22 mouse cellular contexts compared by ENCODE assay signal in the genomic region with DNA sequence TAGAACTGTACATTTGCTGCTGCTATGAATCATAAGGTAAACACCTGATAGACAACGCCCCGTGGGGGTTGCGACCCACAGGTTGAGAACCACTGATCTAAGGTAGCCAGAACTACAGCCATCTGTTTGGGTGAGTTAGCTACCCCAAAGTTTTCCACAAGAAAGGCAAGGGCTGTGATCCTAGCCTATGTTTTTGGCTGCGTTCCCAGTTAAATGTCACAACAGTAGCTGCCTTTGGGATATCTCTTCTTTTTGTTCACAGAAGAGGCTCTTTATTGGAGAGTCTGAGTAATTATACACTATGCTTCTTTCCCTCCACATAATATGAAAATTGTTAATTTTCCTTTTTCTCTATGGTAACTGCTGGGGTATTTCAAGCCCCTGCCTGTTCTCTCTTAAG. TPM values are rescaled to one million over a fixed set of nuclear protein-coding genes. Genes with fewer than 3 reads are reported as not detected.
DNase-seq lines count a peak whose midpoint lies in the region; ATAC-seq lines count a peak whose summit lies in the region.
"Had no signal": no experiment of that assay in that cellular context is flagged by ENCODE, and none has a peak within 500 bp of the region (broad histone marks: within the 10 kb centered on the region; RNA-seq: fewer than 3 reads in every experiment).

No protein-coding gene starts in this region.

- 81% methylated on average over 4 of the region's 4 CpGs for WGBS in embryonic facial prominence, embryonic 13.5 days
- 95% methylated on average over 4 of the region's 4 CpGs for WGBS in embryonic facial prominence, embryonic 10.5 days
- 83% methylated on average over 4 of the region's 4 CpGs for WGBS in heart, embryonic 14.5 days
- WGBS in liver, embryonic 13.5 days (ENCODE audit: insufficient replicate concordance), result 79% methylated on average over 4 of the region's 4 CpGs

- H3K4me2 ChIP-seq in embryonic facial prominence, embryonic 13.5 days, result no peak overlapping the region
- peak overlapping the region; percentile 32; the same call in 1 of the 2 replicates for H3K4me2 ChIP-seq in heart, embryonic 14.5 days (ENCODE audit: low read length)
- peak overlapping the region; percentile 58; the same call in 1 of the 2 replicates for H3K4me2 ChIP-seq in liver, embryonic 13.5 days
- H3K4me2 ChIP-seq: kidney, embryonic 15.5 days had no signal

- H3K4me1 ChIP-seq in embryonic facial prominence, embryonic 13.5 days, result peaks cover 22% of the 10 kb centered on the region
- H3K4me1 ChIP-seq in embryonic facial prominence, embryonic 10.5 days, result peaks cover 18% of the 10 kb centered on the region
- peaks cover 7 to 22% of the 10 kb centered on the region in 2 experiments for H3K4me1 ChIP-seq in heart, embryonic 14.5 days (ENCODE audit: control insufficient read depth in 2 of 2, insufficient read depth in 2 of 2, low read length in 2 of 2)
- peaks cover 37% of the 10 kb centered on the region for H3K4me1 ChIP-seq in liver, embryonic 13.5 days (replicated peaks)

- no peaks in the 10 kb centered on the region for H3K36me3 ChIP-seq in embryonic facial prominence, embryonic 13.5 days
- no peaks in the 10 kb centered on the region for H3K36me3 ChIP-seq in embryonic facial prominence, embryonic 10.5 days (replicated peaks)
- H3K36me3 ChIP-seq in heart, embryonic 14.5 days (ENCODE audit: control insufficient read depth, insufficient read depth, low read length), result no peaks in the 10 kb centered on the region
- H3K36me3 ChIP-seq in liver, embryonic 13.5 days, result no peaks in the 10 kb centered on the region
- H3K36me3 ChIP-seq: embryonic facial prominence, embryonic 12.5 days; kidney, embryonic 15.5 days; limb, embryonic 13.5 days; liver, embryonic 15.5 days had no signal

- H3K27ac ChIP-seq in embryonic facial prominence, embryonic 13.5 days, result 0 out of 2 replicates have a peak overlapping the region, but pooled peaks have one; percentile 52
- no peak overlapping the region for H3K27ac ChIP-seq in embryonic facial prominence, embryonic 10.5 days (replicated peaks)
- H3K27ac ChIP-seq in heart, embryonic 14.5 days (replicated peaks in 1 of 2; ENCODE audit: control insufficient read depth in 1 of 2, insufficient read depth in 1 of 2, low read depth in 2 of 2, low read length in 2 of 2), result peak overlapping the region in 1 of 2 experiments; percentile 81; a peak in 2 of 4 replicates
- H3K27ac ChIP-seq in liver, embryonic 13.5 days, result no peak overlapping the region
- H3K27ac ChIP-seq: embryonic facial prominence, embryonic 12.5 days; kidney, embryonic 15.5 days; limb, embryonic 13.5 days; liver, embryonic 15.5 days had no signal

- ATAC-seq in embryonic facial prominence, embryonic 13.5 days (ENCODE audit: insufficient number of reproducible peaks, insufficient read depth, low FRiP score, low TSS enrichment, low read depth), result no peak
- no peak for ATAC-seq in heart, embryonic 14.5 days (ENCODE audit: insufficient number of reproducible peaks, insufficient read depth, low FRiP score, low read depth)
- no peak for ATAC-seq in liver, embryonic 13.5 days (ENCODE audit: low read depth)
- ATAC-seq: CD4-positive, CD25-positive, alpha-beta regulatory T cell, adult 4 months; hindbrain, embryonic 16.5 days; intestine, postnatal 0 days; midbrain, embryonic 16.5 days had no signal

- H3K9ac ChIP-seq in embryonic facial prominence, embryonic 13.5 days, result no peak overlapping the region
- no peak overlapping the region for H3K9ac ChIP-seq in heart, embryonic 14.5 days (ENCODE audit: low read length)
- H3K9ac ChIP-seq in liver, embryonic 13.5 days, result no peak overlapping the region
- H3K9ac ChIP-seq: embryonic facial prominence, embryonic 12.5 days; kidney, embryonic 15.5 days; limb, embryonic 13.5 days; liver, embryonic 15.5 days had no signal

- H3K9me3 ChIP-seq in embryonic facial prominence, embryonic 13.5 days, result no peaks in the 10 kb centered on the region
- 0 out of 2 replicates have a peak, but pooled peaks cover 6% of the 10 kb centered on the region for H3K9me3 ChIP-seq in embryonic facial prominence, embryonic 10.5 days
- H3K9me3 ChIP-seq in heart, embryonic 14.5 days (ENCODE audit: control insufficient read depth, low read length), result peaks cover 6% of the 10 kb centered on the region
- H3K9me3 ChIP-seq in liver, embryonic 13.5 days (replicated peaks), result peaks cover 7% of the 10 kb centered on the region; the same call in 1 of the 2 replicates
- H3K9me3 ChIP-seq: kidney, embryonic 15.5 days; liver, embryonic 15.5 days had no signal

- no peak for DNase-seq in embryonic facial prominence, embryonic 10.5 days (ENCODE audit: low spot score)
- no peak for DNase-seq in heart, adult 11 months
- DNase-seq in liver, embryonic 13.5 days, result no peak
- DNase-seq in liver, result no peak
- DNase-seq in brain, adult 2 months (ENCODE audit: low read depth, low spot score), result peak; percentile 46
- DNase-seq in natural killer cell, adult 2 months (ENCODE audit: low spot score in 2 of 2), result no peak
- DNase-seq: adrenal gland, postnatal 25 days; cerebellum, adult 8-10 months; gastrocnemius, postnatal 36 days; heart, postnatal 36 days; layer of hippocampus, postnatal 36 days had no signal

- H3K4me3 ChIP-seq in embryonic facial prominence, embryonic 13.5 days, result no peak overlapping the region
- no peak overlapping the region for H3K4me3 ChIP-seq in embryonic facial prominence, embryonic 10.5 days
- no peak overlapping the region for H3K4me3 ChIP-seq in heart, embryonic 14.5 days (ENCODE audit: control insufficient read depth in 1 of 2, insufficient read depth in 1 of 2, low read depth in 1 of 2, low read length in 2 of 2)
- H3K4me3 ChIP-seq in liver, embryonic 13.5 days (replicated peaks), result no peak overlapping the region
- H3K4me3 ChIP-seq: embryonic facial prominence, embryonic 12.5 days; kidney, embryonic 15.5 days; limb, embryonic 13.5 days; liver, embryonic 15.5 days had no signal

- no peaks in the 10 kb centered on the region for H3K27me3 ChIP-seq in embryonic facial prominence, embryonic 13.5 days
- H3K27me3 ChIP-seq in embryonic facial prominence, embryonic 10.5 days (replicated peaks; ENCODE audit: low read depth, poor library complexity, severe bottlenecking), result peaks cover 10% of the 10 kb centered on the region
- H3K27me3 ChIP-seq in heart, embryonic 14.5 days (ENCODE audit: control insufficient read depth, insufficient read depth, low read length), result no peaks in the 10 kb centered on the region
- H3K27me3 ChIP-seq in liver, embryonic 13.5 days, result no peaks in the 10 kb centered on the region
- H3K27me3 ChIP-seq: megakaryocyte, embryonic 14.5 days had no signal

RNA-seq across cellular contexts. Expression of a gene that starts 3.7 kb away (rescaled TPM):
- polyA plus RNA-seq in embryonic facial prominence, embryonic 13.5 days (2015; fragmentation: Nextera tagmentation; extraction: Ambion mirVana), result 9.8 and 11.1 TPM in 2 replicates
- 5.6 and 7.4 TPM in 2 replicates for polyA plus RNA-seq in embryonic facial prominence, embryonic 10.5 days (2016; fragmentation: Nextera tagmentation; extraction: Ambion mirVana)
- polyA plus RNA-seq in heart, embryonic 14.5 days (2014; fragmentation: Nextera tagmentation; extraction: Ambion mirVana), result 42.2 and 43.5 TPM in 2 replicates
- 2.4 TPM in 2 replicates for polyA plus RNA-seq in liver, embryonic 13.5 days (2015; fragmentation: Nextera tagmentation; extraction: Ambion mirVana)
